7 mouse cellular contexts compared by ENCODE assay signal in genomic region chr4:132747664-132748259, GRCm38 (mm10). TPM values are rescaled to one million over a fixed set of nuclear protein-coding genes. Genes with fewer than 3 reads are reported as not detected.
DNase-seq lines count a peak whose midpoint lies in the region; ATAC-seq and TF ChIP-seq lines count a peak whose summit lies in the region.

No protein-coding gene starts in this region.

- peak overlapping the region; percentile 26; the same call in 1 of the 2 replicates for H3K9ac ChIP-seq in ES-E14 (ENCODE audit: insufficient read depth, low read depth, low read length, poor library complexity, severe bottlenecking)
- H3K9ac ChIP-seq in intestine, embryonic 16.5 days (ENCODE audit: low read depth, low read length) = peak overlapping the region; percentile 56

- no peaks in the 10 kb centered on the region for H3K9me3 ChIP-seq in ES-E14 (ENCODE audit: control insufficient read depth, insufficient read depth, low read depth, low read length)
- no peaks in the 10 kb centered on the region for H3K9me3 ChIP-seq in intestine, embryonic 16.5 days (ENCODE audit: control insufficient read depth, low read length)
- no peaks in the 10 kb centered on the region for H3K9me3 ChIP-seq in midbrain, embryonic 10.5 days (replicated peaks)

- H3K4me2 ChIP-seq in intestine, embryonic 16.5 days (ENCODE audit: low read depth, low read length) = peak overlapping the region; percentile 43

- H3K36me3 ChIP-seq in ES-E14 (ENCODE audit: control insufficient read depth, insufficient read depth, low read length, poor library complexity, severe bottlenecking) = peaks cover 2% of the 10 kb centered on the region; the same call in 1 of the 2 replicates
- no peaks in the 10 kb centered on the region for H3K36me3 ChIP-seq in intestine, embryonic 16.5 days (ENCODE audit: control insufficient read depth, insufficient read depth, low read length)
- no peaks in the 10 kb centered on the region for H3K36me3 ChIP-seq in midbrain, embryonic 10.5 days

- no peak overlapping the region for H3K4me3 ChIP-seq in ES-E14 (ENCODE audit: insufficient read depth in 1 of 2, low read depth in 1 of 2, low read length in 2 of 2, poor library complexity in 1 of 2, severe bottlenecking in 1 of 2)
- H3K4me3 ChIP-seq in intestine, embryonic 16.5 days (ENCODE audit: low read length) = peak overlapping the region; percentile 22
- H3K4me3 ChIP-seq in lung, adult 2 months (replicated peaks; ENCODE audit: extremely low read depth, low read depth, low read length) = peak overlapping the region; percentile 64
- H3K4me3 ChIP-seq in midbrain, embryonic 10.5 days = no peak overlapping the region

- in situ Hi-C loops in ES-E14 (cut with MboI; ENCODE audit: low sequenced_read_pairs in 2 of 2, unreplicated experiment in 2 of 2) = no loop called here

- WGBS in intestine, embryonic 16.5 days = 43% methylated on average over 9 of the region's 9 CpGs
- 25% methylated on average over 9 of the region's 9 CpGs for WGBS in lung, adult 2 months
- WGBS in midbrain, embryonic 10.5 days = 71% methylated on average over 9 of the region's 9 CpGs

- no peaks in the 10 kb centered on the region for H3K27me3 ChIP-seq in intestine, embryonic 16.5 days (replicated peaks; ENCODE audit: control insufficient read depth, insufficient read depth, low read length)
- H3K27me3 ChIP-seq in midbrain, embryonic 10.5 days (ENCODE audit: low read depth, poor library complexity, severe bottlenecking) = no peaks in the 10 kb centered on the region

- no peak for DNase-seq in ES-E14 (ENCODE audit: low read depth, low spot score)
- DNase-seq in lung, adult 2 months = peak; percentile 46
- peak; percentile 36 to 71 for DNase-seq in spleen, postnatal 4 days (ENCODE audit: low spot score in 2 of 2)
- no peak for DNase-seq in midbrain, embryonic 10.5 days (ENCODE audit: low spot score)

- no peak for TF ChIP-seq CTCF in lung, adult 2 months (IDR thresholded peaks at IDR 0.05; ENCODE audit: insufficient read depth, low read length)

- TF ChIP-seq POLR2A in lung, adult 2 months (IDR thresholded peaks at IDR 0.05; ENCODE audit: borderline replicate concordance, extremely low read depth, low read depth, low read length) = peak; percentile 56; the same call in 1 of the 2 replicates

- H3K27ac ChIP-seq in ES-E14 (ENCODE audit: insufficient read depth, low read depth, low read length, poor library complexity, severe bottlenecking) = peak overlapping the region; percentile 17; the same call in 1 of the 2 replicates
- peak overlapping the region; percentile 69 for H3K27ac ChIP-seq in intestine, embryonic 16.5 days (ENCODE audit: low read length)
- H3K27ac ChIP-seq in midbrain, embryonic 10.5 days (replicated peaks) = no peak overlapping the region

- H3K4me1 ChIP-seq in ES-E14 (ENCODE audit: control insufficient read depth in 2 of 2, insufficient read depth in 2 of 2, low read length in 2 of 2, poor library complexity in 1 of 2) = peaks cover 0 to 22% of the 10 kb centered on the region in 2 experiments; a peak in 2 of 4 replicates
- peaks cover 4% of the 10 kb centered on the region; the same call in 1 of the 2 replicates for H3K4me1 ChIP-seq in intestine, embryonic 16.5 days (ENCODE audit: control insufficient read depth, insufficient read depth, low read length)
- peaks cover 3% of the 10 kb centered on the region; the same call in 1 of the 2 replicates for H3K4me1 ChIP-seq in lung, adult 2 months (ENCODE audit: control insufficient read depth, insufficient read depth, low read length)
- peaks cover 9% of the 10 kb centered on the region; the same call in 1 of the 2 replicates for H3K4me1 ChIP-seq in midbrain, embryonic 10.5 days

- ATAC-seq in common myeloid progenitor, adult 5-6 weeks (replicated peaks; ENCODE audit: low read depth, poor library complexity, severe bottlenecking) = peak; percentile 89
- peak; percentile 82 for ATAC-seq in intestine, embryonic 16.5 days
- ATAC-seq in cerebellum, adult (ENCODE audit: insufficient number of reproducible peaks, low FRiP score, low TSS enrichment) = no peak

TF ChIP-seq in ES-E14, 5 proteins besides CTCF, POLR2A, EP300 and RAD21:
- TF ChIP-seq ZNF384 (IDR thresholded peaks at IDR 0.05; ENCODE audit: low read depth, low read length) (no peak), MAFK (IDR thresholded peaks at IDR 0.05; ENCODE audit: insufficient read depth, low read depth, low read length) (no peak), CHD2 (IDR thresholded peaks at IDR 0.05; ENCODE audit: low read depth, low read length) (no peak), ZC3H11A (IDR thresholded peaks at IDR 0.05; ENCODE audit: borderline replicate concordance, low read depth, low read length) (no peak), HCFC1 (IDR thresholded peaks at IDR 0.05; ENCODE audit: borderline replicate concordance, insufficient read depth, low read length) (no peak)

RNA-seq across cellular contexts. Expression of gene Smpdl3b, which starts 9.3 kb away (rescaled TPM):
- 28.9 and 40.2 TPM in 2 replicates for total RNA-seq in ES-E14 (2012; rRNA removed)
- total RNA-seq in common myeloid progenitor, adult 5-6 weeks (2017) = 0.50 TPM in 1 of 2 replicates, not detected in the other
- polyA plus RNA-seq in intestine, embryonic 16.5 days (2015; fragmentation: Nextera tagmentation; extraction: Ambion mirVana) = 5.1 and 6.0 TPM in 2 replicates
- polyA plus RNA-seq in lung, adult 2 months (2012; rRNA removed) = 4.7 and 6.6 TPM in 2 replicates
- 2.3 and 2.9 TPM in 2 replicates for polyA plus RNA-seq in midbrain, embryonic 10.5 days (2016; fragmentation: Nextera tagmentation; extraction: Ambion mirVana)

RNA-seq across cellular contexts. Expression of gene Xkr8, which starts 15.4 kb away (rescaled TPM):
- total RNA-seq in ES-E14 (2012; rRNA removed) = 9.6 and 15.5 TPM in 2 replicates
- total RNA-seq in common myeloid progenitor, adult 5-6 weeks (2017) = 2.6 and 4.1 TPM in 2 replicates
- 3.3 and 3.4 TPM in 2 replicates for polyA plus RNA-seq in intestine, embryonic 16.5 days (2015; fragmentation: Nextera tagmentation; extraction: Ambion mirVana)
- polyA plus RNA-seq in lung, adult 2 months (2012; rRNA removed) = 8.7 and 10.4 TPM in 2 replicates
- polyA plus RNA-seq in midbrain, embryonic 10.5 days (2016; fragmentation: Nextera tagmentation; extraction: Ambion mirVana) = 4.3 and 4.8 TPM in 2 replicates

RNA-seq across cellular contexts. Expression of gene Rpa2, which starts 20.4 kb away (rescaled TPM):
- total RNA-seq in ES-E14 (2012; rRNA removed) = 105 and 112 TPM in 2 replicates
- total RNA-seq in common myeloid progenitor, adult 5-6 weeks (2017) = 52.9 and 63.8 TPM in 2 replicates
- polyA plus RNA-seq in intestine, embryonic 16.5 days (2015; fragmentation: Nextera tagmentation; extraction: Ambion mirVana) = 66.7 and 76.0 TPM in 2 replicates
- polyA plus RNA-seq in lung, adult 2 months (2012; rRNA removed) = 9.7 and 9.9 TPM in 2 replicates
- 174 and 200 TPM in 2 replicates for polyA plus RNA-seq in midbrain, embryonic 10.5 days (2016; fragmentation: Nextera tagmentation; extraction: Ambion mirVana)

RNA-seq across cellular contexts. Expression of gene Themis2, which starts 48.4 kb away (rescaled TPM):
- 1.1 and 1.3 TPM in 2 replicates for total RNA-seq in ES-E14 (2012; rRNA removed)
- total RNA-seq in common myeloid progenitor, adult 5-6 weeks (2017) = 9.9 and 12.0 TPM in 2 replicates
- polyA plus RNA-seq in intestine, embryonic 16.5 days (2015; fragmentation: Nextera tagmentation; extraction: Ambion mirVana) = 1.7 TPM in 2 replicates
- polyA plus RNA-seq in lung, adult 2 months (2012; rRNA removed) = 13.6 and 16.5 TPM in 2 replicates
- polyA plus RNA-seq in midbrain, embryonic 10.5 days (2016; fragmentation: Nextera tagmentation; extraction: Ambion mirVana) = 0.86 and 1.2 TPM in 2 replicates

Comparison
In these comparisons a context has a peak if more than half of its experiments do, and no peak if none do; other contexts are left out.
1. DNase-seq: peak in lung, adult 2 months (single experiment) and spleen, postnatal 4 days (2 of 2); none in ES-E14 (single experiment) and midbrain, embryonic 10.5 days (single experiment).
2. H3K4me3 ChIP-seq: peak in intestine, embryonic 16.5 days (single experiment) and lung, adult 2 months (single experiment); none in ES-E14 (0 of 2) and midbrain, embryonic 10.5 days (single experiment).